Mouse (Mus musculus) spleen, adult 2 months (tissue): ENCODE results near the gene Pakap.

Source experiments
- CTCF ChIP-seq: fragments of 200-500 bp; IDR thresholded peaks from 2 replicates; pipeline ENCODE4 v1.5.1; 2011; ENCODE audit warnings: mild to moderate bottlenecking, inconsistent platforms; ENCODE audit not compliant: insufficient read depth, insufficient read length, insufficient replicate concordance; ENCODE audit errors: extremely low read depth
- POLR2A ChIP-seq: fragments of 200-500 bp; IDR thresholded peaks from 2 replicates; pipeline ENCODE4 v1.6.1; 2011; ENCODE audit warnings: low read depth, low read length, inconsistent platforms

GRCm38 (mm10) chr4:57886066-57886887 lies 318.3 kb downstream of the Pakap start:
- TF ChIP-seq CTCF (no peak), POLR2A (no peak)
